Mouse (Mus musculus): ENCODE data around the gene Tulp1. TPM values are rescaled to one million over a fixed set of nuclear protein-coding genes. Genes with fewer than 3 reads are reported as not detected.
A peak's percentile ranks its signal among the peaks of the same experiment; 100 is the strongest.

Gene Tulp1
- polyA plus RNA-seq, 1 experiment from 2014 or later = 1.4 TPM

- Histone ChIP-seq H3K4me3 (ENCODE audit: low read depth, low read length) (no peak overlapping the region), H3K9me3 (replicated peaks; ENCODE audit: control insufficient read depth, low read length, poor library complexity, severe bottlenecking) (no peaks in the 10 kb centered on the region), H3K4me1 (ENCODE audit: control insufficient read depth, insufficient read depth, low read length) (peaks cover 10% of the 10 kb centered on the region), H3K36me3 (ENCODE audit: control insufficient read depth, insufficient read depth, low read length) (no peaks in the 10 kb centered on the region), H3K9ac (ENCODE audit: low read depth, low read length) (no peak overlapping the region), H3K27me3 (ENCODE audit: control insufficient read depth, insufficient read depth, low read depth, low read length) (peaks cover 7% of the 10 kb centered on the region), H3K4me2 (ENCODE audit: low read length) (no peak overlapping the region), H3K27ac (ENCODE audit: low read length) (no peak overlapping the region)
- 82% methylated on average over 10 of the region's 10 CpGs for WGBS
- no peak for ATAC-seq
Observed at GRCm38 (mm10) chr17:28347327-28347726, 17.7 kb downstream of the Tulp1 start.

DNA sequence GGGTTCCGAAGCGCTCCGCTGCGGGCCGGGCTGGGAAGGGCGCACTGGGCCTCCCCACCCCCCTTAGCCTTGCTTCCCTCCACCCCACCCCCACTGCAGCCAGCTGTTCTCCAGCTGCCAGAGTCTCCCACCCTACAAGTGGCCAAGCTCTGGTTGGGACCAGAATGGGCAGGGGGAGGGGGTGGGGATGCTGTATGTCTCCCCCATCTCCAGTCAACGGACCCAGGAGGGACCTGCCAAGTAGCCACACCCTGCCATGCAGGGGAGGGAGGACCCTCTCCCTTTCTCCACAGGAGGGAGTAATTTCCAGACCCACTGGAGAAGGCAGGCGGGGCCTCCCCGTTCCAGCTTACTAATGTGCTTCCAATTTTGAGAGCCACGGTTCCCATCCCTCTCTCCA is 19.1 kb downstream of the Tulp1 start:
- Histone ChIP-seq H3K9me3 (replicated peaks; ENCODE audit: control insufficient read depth, low read length, poor library complexity, severe bottlenecking) (no peaks in the 10 kb centered on the region), H3K4me1 (ENCODE audit: control insufficient read depth, insufficient read depth, low read length) (peaks cover 8% of the 10 kb centered on the region), H3K36me3 (ENCODE audit: control insufficient read depth, insufficient read depth, low read length) (no peaks in the 10 kb centered on the region), H3K4me2 (ENCODE audit: low read length) (no peak overlapping the region), H3K27me3 (ENCODE audit: control insufficient read depth, insufficient read depth, low read depth, low read length) (no peaks in the 10 kb centered on the region; the same call in 1 of the 2 replicates), H3K9ac (ENCODE audit: low read depth, low read length) (no peak overlapping the region), H3K4me3 (ENCODE audit: low read depth, low read length) (no peak overlapping the region), H3K27ac (ENCODE audit: low read length) (no peak overlapping the region)
- no peak for ATAC-seq
- WGBS = 21% methylated on average over 9 of the region's 10 CpGs

- peaks cover 6% of the 10 kb centered on the region for H3K4me1 ChIP-seq (ENCODE audit: control insufficient read depth, insufficient read depth, low read length)
- no peak overlapping the region for H3K27ac ChIP-seq (ENCODE audit: low read length)
- H3K9ac ChIP-seq (ENCODE audit: low read depth, low read length) = no peak overlapping the region
- ATAC-seq = no peak
- no peak overlapping the region for H3K4me2 ChIP-seq (ENCODE audit: low read length)
- WGBS = 21% methylated on average over 7 of the region's 8 CpGs
- H3K4me3 ChIP-seq (ENCODE audit: low read depth, low read length) = no peak overlapping the region
- H3K27me3 ChIP-seq (ENCODE audit: control insufficient read depth, insufficient read depth, low read depth, low read length) = no peaks in the 10 kb centered on the region
- H3K9me3 ChIP-seq (replicated peaks; ENCODE audit: control insufficient read depth, low read length, poor library complexity, severe bottlenecking) = no peaks in the 10 kb centered on the region
- no peaks in the 10 kb centered on the region for H3K36me3 ChIP-seq (ENCODE audit: control insufficient read depth, insufficient read depth, low read length)
Observed at GRCm38 (mm10) chr17:28345271-28345721, 19.7 kb downstream of the Tulp1 start.

DNA sequence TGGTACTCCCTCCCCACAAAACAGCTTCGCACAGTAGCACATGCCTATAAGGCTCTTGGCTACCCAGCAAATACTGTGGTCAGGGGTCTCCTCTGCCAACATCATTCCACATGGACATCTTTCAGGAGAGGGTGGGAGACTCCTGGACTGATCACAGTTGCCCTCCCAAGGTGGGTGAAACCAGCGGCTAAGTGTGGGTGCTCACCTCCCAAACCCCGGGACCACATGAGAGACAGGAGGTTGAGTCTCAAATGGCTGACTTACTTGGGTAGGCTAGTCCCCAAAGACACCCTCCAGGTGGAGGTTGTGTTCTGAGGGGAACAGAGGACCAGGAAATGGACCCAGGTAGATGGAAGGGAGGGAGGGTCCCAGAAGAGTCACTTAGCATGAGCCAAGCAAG is 20.4 kb downstream of the Tulp1 start:
- Histone ChIP-seq H3K4me3 (ENCODE audit: low read depth, low read length) (no peak overlapping the region), H3K27ac (ENCODE audit: low read length) (no peak overlapping the region), H3K4me2 (ENCODE audit: low read length) (no peak overlapping the region), H3K27me3 (ENCODE audit: control insufficient read depth, insufficient read depth, low read depth, low read length) (no peaks in the 10 kb centered on the region), H3K4me1 (ENCODE audit: control insufficient read depth, insufficient read depth, low read length) (peaks cover 3% of the 10 kb centered on the region; the same call in 1 of the 2 replicates), H3K9me3 (replicated peaks; ENCODE audit: control insufficient read depth, low read length, poor library complexity, severe bottlenecking) (no peaks in the 10 kb centered on the region), H3K9ac (ENCODE audit: low read depth, low read length) (no peak overlapping the region), H3K36me3 (ENCODE audit: control insufficient read depth, insufficient read depth, low read length) (no peaks in the 10 kb centered on the region)
- WGBS = 68% methylated on average over 3 of the region's 3 CpGs
- no peak for ATAC-seq

DNA sequence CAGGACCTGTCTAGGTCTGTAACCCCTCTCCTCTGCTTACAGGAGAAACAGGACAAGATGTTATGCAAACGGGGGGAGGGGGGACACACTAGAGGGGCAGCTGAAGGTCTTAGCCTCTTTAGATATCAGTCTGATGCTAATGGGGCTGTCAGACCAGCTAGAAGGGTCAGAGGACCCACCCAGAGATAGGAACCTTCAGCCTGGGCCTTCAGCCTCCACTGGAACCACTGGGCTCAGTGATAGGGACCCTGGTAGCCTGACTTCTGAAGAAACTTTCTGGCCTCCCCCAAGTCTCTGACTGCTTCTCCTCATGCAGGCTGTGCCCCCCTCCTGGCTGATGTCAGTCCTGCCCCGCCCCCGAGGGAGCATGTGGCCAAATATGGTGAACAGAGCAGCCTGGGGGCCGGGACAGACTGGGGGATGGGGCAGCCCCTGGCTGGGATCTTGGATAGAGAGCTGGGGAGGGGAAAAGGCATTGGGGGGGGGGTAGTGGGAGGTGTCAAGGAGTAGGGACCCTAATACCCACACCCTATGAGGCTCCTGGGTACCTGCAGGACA is 20.9 kb downstream of the Tulp1 start:
- H3K27me3 ChIP-seq (ENCODE audit: control insufficient read depth, insufficient read depth, low read depth, low read length) = no peaks in the 10 kb centered on the region
- no peak overlapping the region for H3K27ac ChIP-seq (ENCODE audit: low read length)
- H3K36me3 ChIP-seq (ENCODE audit: control insufficient read depth, insufficient read depth, low read length) = no peaks in the 10 kb centered on the region
- no peaks in the 10 kb centered on the region for H3K9me3 ChIP-seq (replicated peaks; ENCODE audit: control insufficient read depth, low read length, poor library complexity, severe bottlenecking)
- H3K4me1 ChIP-seq (ENCODE audit: control insufficient read depth, insufficient read depth, low read length) = 0 out of 2 replicates have a peak, but pooled peaks cover 3% of the 10 kb centered on the region
- H3K4me3 ChIP-seq (ENCODE audit: low read depth, low read length) = no peak overlapping the region
- H3K4me2 ChIP-seq (ENCODE audit: low read length) = no peak overlapping the region
- 57% methylated on average over 4 of the region's 4 CpGs for WGBS
- no peak overlapping the region for H3K9ac ChIP-seq (ENCODE audit: low read depth, low read length)
- no peak for ATAC-seq

DNA sequence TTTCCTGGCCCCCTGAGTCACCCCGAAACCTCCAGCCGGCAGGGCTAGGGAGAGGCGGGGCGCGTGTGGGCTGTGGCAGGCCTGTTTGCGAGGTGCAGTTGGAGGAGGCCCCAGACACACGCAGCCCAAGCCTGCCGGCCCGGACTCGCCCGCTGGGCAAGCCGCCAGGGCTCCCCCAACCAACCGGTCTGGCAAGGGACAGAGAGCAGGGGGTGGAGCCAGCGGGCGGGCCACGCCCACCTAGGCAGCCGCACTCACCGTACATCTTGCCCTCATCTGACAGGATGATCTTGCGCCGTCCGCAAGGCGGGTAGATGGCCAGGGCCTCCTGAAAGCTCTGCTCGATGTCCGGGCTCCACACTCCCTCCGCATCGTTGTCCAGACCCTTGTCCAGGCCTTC is 23.9 kb downstream of the Tulp1 start:
- H3K4me2 ChIP-seq (ENCODE audit: low read length) = peak overlapping the region; percentile 47
- ATAC-seq = peak; percentile 64
- H3K27me3 ChIP-seq (ENCODE audit: control insufficient read depth, insufficient read depth, low read depth, low read length) = no peaks in the 10 kb centered on the region
- H3K36me3 ChIP-seq (ENCODE audit: control insufficient read depth, insufficient read depth, low read length) = no peaks in the 10 kb centered on the region
- H3K9ac ChIP-seq (ENCODE audit: low read depth, low read length) = peak overlapping the region; percentile 57
- H3K9me3 ChIP-seq (replicated peaks; ENCODE audit: control insufficient read depth, low read length, poor library complexity, severe bottlenecking) = no peaks in the 10 kb centered on the region
- 0 out of 2 replicates have a peak, but pooled peaks cover 3% of the 10 kb centered on the region for H3K4me1 ChIP-seq (ENCODE audit: control insufficient read depth, insufficient read depth, low read length)
- H3K27ac ChIP-seq (ENCODE audit: low read length) = no peak overlapping the region
- 4% methylated on average over 26 of the region's 26 CpGs for WGBS
- H3K4me3 ChIP-seq (ENCODE audit: low read depth, low read length) = peak overlapping the region; percentile 26

- Histone ChIP-seq H3K27me3 (ENCODE audit: control insufficient read depth, insufficient read depth, low read depth, low read length) (no peaks in the 10 kb centered on the region), H3K9ac (ENCODE audit: low read depth, low read length) (peak overlapping the region; percentile 57; the same call in 1 of the 2 replicates), H3K4me2 (ENCODE audit: low read length) (no peak overlapping the region; the same call in 1 of the 2 replicates), H3K9me3 (replicated peaks; ENCODE audit: control insufficient read depth, low read length, poor library complexity, severe bottlenecking) (no peaks in the 10 kb centered on the region), H3K4me1 (ENCODE audit: control insufficient read depth, insufficient read depth, low read length) (0 out of 2 replicates have a peak, but pooled peaks cover 3% of the 10 kb centered on the region), H3K36me3 (ENCODE audit: control insufficient read depth, insufficient read depth, low read length) (no peaks in the 10 kb centered on the region), H3K27ac (ENCODE audit: low read length) (no peak overlapping the region), H3K4me3 (ENCODE audit: low read depth, low read length) (no peak overlapping the region)
- WGBS = 79% methylated on average over 7 of the region's 7 CpGs
- ATAC-seq = no peak
Observed at GRCm38 (mm10) chr17:28340578-28340977, 24.4 kb downstream of the Tulp1 start.

DNA sequence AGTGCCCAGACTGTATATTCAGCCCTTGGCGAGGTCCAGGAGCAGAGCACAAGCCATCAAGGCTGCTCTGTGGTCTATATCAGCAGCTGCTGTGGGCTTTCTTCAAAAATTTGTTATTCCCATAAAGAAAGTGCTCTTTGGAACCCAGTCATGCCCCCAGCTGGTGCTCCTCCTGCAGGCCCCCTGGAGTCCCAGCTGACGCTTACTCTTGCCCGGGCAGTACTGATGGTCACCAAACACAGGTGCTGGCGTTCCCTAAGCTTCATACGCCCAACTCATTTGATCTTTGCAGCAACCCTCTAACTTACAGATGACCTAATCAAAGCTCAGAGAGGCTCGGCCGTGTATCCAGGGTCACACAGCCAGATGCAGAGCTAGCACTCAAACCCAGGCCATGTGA is 27.5 kb downstream of the Tulp1 start:
- H3K27ac ChIP-seq (ENCODE audit: low read length) = no peak overlapping the region
- WGBS = 91% methylated on average over 7 of the region's 7 CpGs
- H3K4me1 ChIP-seq (ENCODE audit: control insufficient read depth, insufficient read depth, low read length) = 0 out of 2 replicates have a peak, but pooled peaks cover 3% of the 10 kb centered on the region
- H3K27me3 ChIP-seq (ENCODE audit: control insufficient read depth, insufficient read depth, low read depth, low read length) = no peaks in the 10 kb centered on the region
- no peak overlapping the region for H3K9ac ChIP-seq (ENCODE audit: low read depth, low read length)
- H3K4me2 ChIP-seq (ENCODE audit: low read length) = no peak overlapping the region
- no peaks in the 10 kb centered on the region for H3K9me3 ChIP-seq (replicated peaks; ENCODE audit: control insufficient read depth, low read length, poor library complexity, severe bottlenecking)
- H3K4me3 ChIP-seq (ENCODE audit: low read depth, low read length) = no peak overlapping the region
- no peaks in the 10 kb centered on the region for H3K36me3 ChIP-seq (ENCODE audit: control insufficient read depth, insufficient read depth, low read length)
- ATAC-seq = no peak

DNA sequence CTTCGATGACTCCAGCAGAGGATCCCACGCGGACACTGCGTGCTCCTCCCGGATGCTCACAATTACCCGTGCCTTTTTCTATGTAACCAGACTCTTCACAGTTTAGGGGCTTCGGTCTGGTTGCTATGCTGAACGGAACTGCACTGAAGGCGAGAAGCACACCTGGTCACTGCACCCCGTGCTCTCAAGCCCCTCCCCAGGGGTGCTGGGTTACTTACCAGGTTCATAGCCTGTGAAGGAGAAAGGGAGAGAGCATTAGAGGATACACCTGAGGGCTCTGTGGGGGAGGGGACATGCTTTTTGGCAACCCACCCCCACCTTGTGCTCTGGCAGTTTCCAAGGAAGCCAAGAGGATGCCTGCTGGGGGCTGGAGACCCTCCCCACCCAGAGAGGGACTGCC is 29.8 kb downstream of the Tulp1 start:
- Histone ChIP-seq H3K27me3 (ENCODE audit: control insufficient read depth, insufficient read depth, low read depth, low read length) (no peaks in the 10 kb centered on the region), H3K4me2 (ENCODE audit: low read length) (no peak overlapping the region), H3K4me1 (ENCODE audit: control insufficient read depth, insufficient read depth, low read length) (0 out of 2 replicates have a peak, but pooled peaks cover 3% of the 10 kb centered on the region), H3K9ac (ENCODE audit: low read depth, low read length) (no peak overlapping the region), H3K9me3 (replicated peaks; ENCODE audit: control insufficient read depth, low read length, poor library complexity, severe bottlenecking) (no peaks in the 10 kb centered on the region), H3K4me3 (ENCODE audit: low read depth, low read length) (no peak overlapping the region), H3K36me3 (ENCODE audit: control insufficient read depth, insufficient read depth, low read length) (no peaks in the 10 kb centered on the region; the same call in 1 of the 2 replicates), H3K27ac (ENCODE audit: low read length) (no peak overlapping the region)
- ATAC-seq = no peak
- WGBS = 71% methylated on average over 10 of the region's 10 CpGs
